Mouse (Mus musculus): ENCODE results near the gene Vmn1r86. TPM values are rescaled to one million over a fixed set of nuclear protein-coding genes. Genes with fewer than 3 reads are reported as not detected.
"Not testable (repeated sequence)": the region's sequence is repeated elsewhere in the genome, so short reads cannot be mapped to it uniquely, and the experiment has no call there.

Gene Vmn1r86
- not detected for total RNA-seq (2021)
- long read RNA-seq, experiment 1, result 0 reads
- long read RNA-seq, experiment 2, result 0 reads

- DNase-seq, result no peak
Observed at GRCm38 (mm10) chr7:13119817-13120216, at the start of gene Vmn1r86. Vmn1r86 (minus strand) TSS chr7:13119917.

DNA sequence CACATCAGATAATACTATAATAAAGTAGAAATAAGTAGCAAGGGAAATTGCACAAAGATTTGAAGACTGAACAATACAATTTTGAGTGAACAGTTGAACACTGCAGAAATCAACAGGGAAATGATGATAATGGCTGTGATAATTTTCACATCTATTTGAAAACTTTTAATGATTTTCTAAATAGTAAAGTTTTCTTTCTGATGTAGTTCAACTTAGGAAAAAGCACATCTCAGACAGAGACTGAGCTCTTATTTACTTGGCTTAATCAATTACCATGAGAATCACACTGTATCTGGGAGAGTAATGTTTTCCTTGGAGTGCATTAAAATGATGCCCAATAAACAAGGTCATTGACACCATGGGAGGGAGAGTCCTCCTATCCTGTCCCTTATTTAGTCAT, 39.6 kb upstream of the Vmn1r86 start, which contains the start of gene Vmn1r88:
Vmn1r88 (plus strand) TSS at position 301 of the 400 bp plus-strand sequence.
- no peak for DNase-seq

DNA sequence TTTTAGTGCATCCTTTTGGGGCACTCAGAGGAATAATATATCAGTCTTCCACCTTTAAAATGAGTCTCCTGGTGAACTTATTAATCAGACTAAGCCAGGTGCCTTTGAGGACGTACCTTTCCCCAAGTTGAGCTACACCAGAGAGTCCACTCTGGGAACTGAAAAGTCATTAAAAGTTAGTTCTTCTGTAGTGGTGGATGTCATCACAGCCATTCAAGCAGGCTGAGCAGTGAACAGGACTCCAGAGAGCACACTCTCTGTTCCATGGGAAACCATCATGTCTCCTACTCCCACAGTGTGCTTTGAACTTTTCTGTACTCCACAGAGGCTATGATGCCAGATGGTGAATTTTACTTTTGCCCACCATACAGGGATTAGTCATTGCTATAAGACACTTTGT, 20.3 kb upstream of the Vmn1r86 start, which contains the start of gene Vmn1r87:
Vmn1r87 (minus strand) TSS at position 101 of the 400 bp plus-strand sequence.
- DNase-seq, result no peak

GRCm38 (mm10) chr7:13137340-13137739, 17.6 kb upstream of the Vmn1r86 start:
- no peak for DNase-seq

DNA sequence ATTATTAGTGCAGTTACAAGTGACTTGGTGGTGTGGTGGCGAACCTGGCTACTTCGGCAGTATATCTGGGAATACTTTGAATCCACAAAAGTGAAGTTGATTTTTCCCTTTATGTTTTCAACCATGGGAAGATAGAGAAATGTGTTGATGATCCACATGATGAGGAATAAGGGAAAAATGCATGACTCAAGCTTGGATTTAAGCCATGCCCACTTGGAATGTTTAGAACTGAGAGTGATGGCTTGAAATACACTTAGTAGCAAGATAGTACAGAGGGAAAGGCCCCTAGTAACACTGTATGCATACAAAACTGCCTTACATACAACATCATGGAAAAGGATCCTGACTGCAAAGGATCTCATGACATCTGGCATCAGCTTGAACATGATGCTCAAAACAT, 12.1 kb upstream of the Vmn1r86 start:
- no peak for DNase-seq

DNA sequence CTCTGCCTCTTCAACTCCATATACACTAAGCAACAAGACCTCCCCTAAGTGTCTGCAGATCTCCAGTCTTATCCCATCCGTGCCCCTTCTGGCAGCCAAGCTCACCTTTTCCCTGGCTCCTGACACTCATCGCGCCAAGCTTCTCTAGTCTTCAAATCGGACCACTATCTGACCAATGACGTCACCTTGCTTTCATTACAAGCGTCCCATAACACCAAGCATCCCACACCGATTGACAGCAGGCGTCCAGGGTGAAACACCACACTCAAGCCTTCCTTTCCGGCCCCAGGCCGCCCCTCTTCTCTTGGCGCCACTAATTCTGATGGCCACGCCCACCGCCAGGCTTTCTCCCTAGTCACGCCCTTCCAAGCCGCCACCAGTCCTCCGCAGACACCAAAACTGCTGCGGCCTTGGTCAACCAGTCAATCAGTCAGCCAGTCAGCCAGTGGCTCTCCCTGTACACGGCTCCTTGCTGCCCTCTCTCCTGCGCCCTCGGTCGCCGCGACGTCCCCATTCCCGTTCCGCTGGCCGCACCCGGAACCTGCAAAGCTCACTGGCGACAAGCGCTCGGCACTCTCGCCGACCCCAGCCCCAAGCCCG, 3.9 kb upstream of the Vmn1r86 start:
- DNase-seq, result peak; percentile 3

DNA sequence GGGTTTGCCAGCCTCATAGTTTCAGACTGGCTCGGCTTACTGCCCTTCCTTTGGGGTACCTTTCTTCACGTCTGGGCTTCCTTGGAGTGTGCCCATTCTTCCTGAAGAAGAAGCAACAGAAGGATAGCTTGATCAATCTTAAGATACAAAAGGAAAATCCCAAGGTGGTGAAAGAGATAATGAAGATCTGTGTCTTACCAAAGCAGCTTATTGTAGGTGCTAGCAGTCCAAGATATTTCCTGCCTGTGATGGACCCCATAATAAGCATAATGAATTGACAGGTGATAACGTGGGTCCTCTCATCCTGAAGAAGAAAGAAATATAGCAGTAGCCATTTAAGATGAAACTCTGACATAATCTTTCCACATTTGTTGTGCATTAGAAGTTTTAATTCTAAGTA, 24.6 kb downstream of the Vmn1r86 start, which contains the start of gene Vmn1r85:
Vmn1r85 (minus strand) TSS at position 101 of the 400 bp plus-strand sequence.
- no peak for DNase-seq

- no peak for DNase-seq
Observed at GRCm38 (mm10) chr7:13072293-13072692, 47.4 kb downstream of the Vmn1r86 start.

DNA sequence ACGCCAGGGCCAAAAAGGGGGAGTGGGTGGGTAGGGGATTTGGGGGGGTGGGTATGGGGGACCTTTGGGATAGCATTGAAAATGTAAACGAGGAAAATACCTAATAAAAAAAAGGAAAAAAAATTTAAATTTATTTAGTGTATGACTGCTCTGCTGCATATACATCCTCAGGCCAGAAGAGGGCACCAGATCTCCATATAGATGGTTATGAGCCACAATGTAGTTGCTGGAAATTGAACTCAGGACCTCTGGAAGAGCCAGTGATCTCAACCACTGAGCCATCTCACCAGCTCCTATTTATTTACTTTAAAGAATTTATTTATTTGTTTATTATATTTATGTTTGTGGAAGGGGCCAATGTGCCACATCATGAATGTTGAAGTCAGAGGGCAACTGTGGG, 56.3 kb downstream of the Vmn1r86 start:
- DNase-seq, result not testable (repeated sequence)

DNA sequence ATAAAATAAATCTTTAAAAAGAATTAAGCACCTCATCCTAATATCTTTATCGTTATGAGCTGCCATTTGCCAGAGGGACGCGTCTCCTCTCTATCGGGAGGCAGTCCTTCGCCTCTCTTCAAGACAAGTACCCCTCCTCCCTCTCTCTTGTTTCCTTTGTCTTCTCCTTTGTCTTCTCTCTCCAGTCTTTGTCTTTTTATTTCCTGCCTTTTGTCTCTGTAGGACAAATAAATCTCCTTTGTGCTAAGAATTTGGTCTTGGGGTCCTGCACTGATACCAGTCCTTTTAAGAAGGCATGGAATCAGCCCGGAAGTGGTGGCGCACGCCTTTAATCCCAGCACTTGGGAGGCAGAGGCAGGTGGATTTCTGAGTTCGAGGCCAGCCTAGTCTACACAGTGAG, 60.2 kb downstream of the Vmn1r86 start:
- no peak for DNase-seq

GRCm38 (mm10) chr7:13056913-13057700, 62.6 kb downstream of the Vmn1r86 start:
- no peak for DNase-seq

- DNase-seq, result peak; percentile 93
Observed at GRCm38 (mm10) chr7:13054287-13055010, 65.3 kb downstream of the Vmn1r86 start, which contains the start of gene Mzf1. Mzf1 (minus strand) TSS chr7:13054764.

- DNase-seq, result no peak
Observed at GRCm38 (mm10) chr7:13053961-13054286, 65.8 kb downstream of the Vmn1r86 start.

GRCm38 (mm10) chr7:13053501-13053900, 66.2 kb downstream of the Vmn1r86 start:
- DNase-seq, result no peak

- no peak for DNase-seq
Observed at GRCm38 (mm10) chr7:13053001-13053400, 66.7 kb downstream of the Vmn1r86 start.

Other genes starting within 250 kb of the Vmn1r86 start
- gene Zfp128, start 238.7 kb downstream of the Vmn1r86 start, total RNA-seq (2021), result 1 to 10 TPM; 3.4 to 4.2 TPM
- gene Zscan22, start 222.1 kb downstream of the Vmn1r86 start, total RNA-seq (2021), result 10 to 100 TPM in 1 of 2 experiments, 1 to 10 TPM in 1; 9.7 to 10.2 TPM
- 1,000 to 10,000 TPM; 1,018 to 1,027 TPM for gene Rps5, start 197.6 kb downstream of the Vmn1r86 start, total RNA-seq (2021)
- gene Rnf225, start 192.5 kb downstream of the Vmn1r86 start, total RNA-seq (2021), result under 1 TPM; 0.36 to 0.54 TPM
- 10 to 100 TPM in 1 of 2 experiments, 1 to 10 TPM in 1; 7.3 to 10.6 TPM for gene Zfp324, start 154.1 kb downstream of the Vmn1r86 start, total RNA-seq (2021)
- 1 to 10 TPM; 5.4 to 5.9 TPM for gene Zfp446, start 142.1 kb downstream of the Vmn1r86 start, total RNA-seq (2021)
- 10 to 100 TPM; 24.2 to 50.8 TPM for gene Slc27a5, start 121.7 kb downstream of the Vmn1r86 start, total RNA-seq (2021)
- 100 to 1,000 TPM; 218 to 247 TPM for gene Trim28, start 120.8 kb downstream of the Vmn1r86 start, total RNA-seq (2021)
- gene Zbtb45, start 109.9 kb downstream of the Vmn1r86 start, total RNA-seq (2021), result 10 to 100 TPM; 11.3 to 13.6 TPM
- 100 to 1,000 TPM; 165 to 169 TPM for gene Chmp2a, start 85.1 kb downstream of the Vmn1r86 start, total RNA-seq (2021)
- 100 to 1,000 TPM; 175 to 186 TPM for gene Ube2m, start 81.6 kb downstream of the Vmn1r86 start, total RNA-seq (2021)
- 1 to 10 TPM; 2.1 to 4.9 TPM for gene Mzf1, start 65.2 kb downstream of the Vmn1r86 start, total RNA-seq (2021)
- not detected for gene Vmn1r85, start 24.7 kb downstream of the Vmn1r86 start, total RNA-seq (2021)
- gene Vmn1r87, start 20.2 kb upstream of the Vmn1r86 start, total RNA-seq (2021), result not detected
- gene Vmn1r88, start 39.7 kb upstream of the Vmn1r86 start, total RNA-seq (2021), result under 1 TPM; 0.09 TPM
- gene Vmn1r89, start 93.1 kb upstream of the Vmn1r86 start, total RNA-seq (2021), result not detected
- 10 to 100 TPM; 26.0 to 34.7 TPM for gene Lig1, start 157.4 kb upstream of the Vmn1r86 start, total RNA-seq (2021)
- gene Zswim9, start 158.8 kb upstream of the Vmn1r86 start, total RNA-seq (2021), result 10 to 100 TPM in 1 of 2 experiments, 1 to 10 TPM in 1; 6.1 to 10.3 TPM
- under 1 TPM; 0.21 to 0.58 TPM for gene Pla2g4c, start 204.7 kb upstream of the Vmn1r86 start, total RNA-seq (2021)